Mouse (Mus musculus) liver, embryonic 14.5 days (tissue): ENCODE results near the gene Wnt5a. TPM values are rescaled to one million over a fixed set of nuclear protein-coding genes. Genes with fewer than 3 reads are reported as not detected.

Experiments used
- ATAC-seq: fragments of 200-750 bp; cut with Nextera tagmentation; 2 replicates; pipeline ENCODE4 v1.8.0; 2017; ENCODE audit warnings: moderate number of reproducible peaks, mild to moderate bottlenecking, moderate library complexity; ENCODE audit not compliant: insufficient read depth
- DNase-seq, 3 experiments: peaks; one replicate each; pipeline ENCODE4 v3.0.0-alpha.2; 2012 to 2013; ENCODE audit warnings: low read depth in 3 of 3, low spot score in 3 of 3
- H3K27ac ChIP-seq: fragments of 300-500 bp; sonication (generic); 2 replicates; pipeline ENCODE4 v1.5.1; 2014; ENCODE audit warnings: moderate library complexity, mild to moderate bottlenecking, control low read depth, inconsistent platforms
- H3K27me3 ChIP-seq: fragments of 300-500 bp; sonication (generic); 2 replicates; pipeline ENCODE4 v1.6.1; 2014; ENCODE audit warnings: mild to moderate bottlenecking, low read length, moderate library complexity; ENCODE audit not compliant: control insufficient read depth, insufficient read depth
- H3K36me3 ChIP-seq: fragments of 300-500 bp; sonication (generic); replicated peaks from 2 replicates; pipeline ENCODE4 v1.6.1; 2014; ENCODE audit warnings: low read depth; ENCODE audit not compliant: control insufficient read depth, insufficient read depth
- H3K4me1 ChIP-seq, 2 experiments: fragments of 200-500 bp in 1 of 2; fragments of 300-500 bp in 1 of 2; sonication (generic) in 1 of 2; replicated peaks; 2 replicates each; pipeline ENCODE4 v1.6.1; 2012 to 2014; ENCODE audit warnings: antibody characterized with exemption in 1 of 2, inconsistent platforms in 1 of 2, low read length in 1 of 2; ENCODE audit not compliant: control insufficient read depth in 2 of 2, insufficient read depth in 2 of 2
- H3K4me2 ChIP-seq: fragments of 300-500 bp; sonication (generic); 2 replicates; pipeline ENCODE4 v1.6.1; 2014; ENCODE audit warnings: low read depth, mild to moderate bottlenecking, control low read depth, moderate library complexity
- H3K4me3 ChIP-seq, 2 experiments: fragments of 200-500 bp in 1 of 2; fragments of 300-500 bp in 1 of 2; sonication (generic) in 1 of 2; 2 replicates each; pipeline ENCODE4 v1.5.1; 2012 to 2014; ENCODE audit warnings: low read depth in 2 of 2, low read length in 2 of 2, mild to moderate bottlenecking in 2 of 2, control low read depth in 1 of 2, inconsistent platforms in 1 of 2, moderate library complexity in 1 of 2; ENCODE audit not compliant: insufficient read depth in 1 of 2
- H3K9ac ChIP-seq: fragments of 300-500 bp; sonication (generic); replicated peaks from 2 replicates; pipeline ENCODE4 v1.6.1; 2014; ENCODE audit warnings: mild to moderate bottlenecking, control low read depth, moderate library complexity
- H3K9me3 ChIP-seq: fragments of 300-500 bp; sonication (generic); 2 replicates; pipeline ENCODE4 v1.6.1; 2016; ENCODE audit warnings: low read length, mixed read lengths; ENCODE audit not compliant: control insufficient read depth
- CTCF ChIP-seq: IDR thresholded peaks from 2 replicates; pipeline ENCODE4 v1.5.1; 2016; ENCODE audit warnings: antibody characterized with exemption, low read depth, control low read depth
- EP300 ChIP-seq: IDR thresholded peaks from 2 replicates; pipeline ENCODE4 v1.6.1; 2016; ENCODE audit warnings: antibody characterized with exemption, low read depth
- WGBS: fragments of 180-500 bp; shearing (Covaris S2); extraction: QIAGEN DNeasy Blood & Tissue Kit; methylation state at CpG from one replicate; pipeline ENCODE4 v1.1.7; 2014; ENCODE audit not compliant: insufficient replicate concordance; 5-methylcytosine and 5-hydroxymethylcytosine counted together
- polyA plus RNA-seq, 2 experiments: library from polyadenylated mRNA; depleted of rRNA in 1 of 2; stranded (reverse) in 1 of 2; unstranded in 1 of 2; fragments of >200 nt; fragmentation: Nextera tagmentation in 1 of 2; extraction: Ambion mirVana in 1 of 2; gene quantifications; 2 replicates each; pipeline versions ENCODE4 v1.2.1 to v1.2.3; 2012 to 2014

Wnt5a gene
- polyA plus RNA-seq, 2 experiments = 0.10 to 0.25 TPM

DNA sequence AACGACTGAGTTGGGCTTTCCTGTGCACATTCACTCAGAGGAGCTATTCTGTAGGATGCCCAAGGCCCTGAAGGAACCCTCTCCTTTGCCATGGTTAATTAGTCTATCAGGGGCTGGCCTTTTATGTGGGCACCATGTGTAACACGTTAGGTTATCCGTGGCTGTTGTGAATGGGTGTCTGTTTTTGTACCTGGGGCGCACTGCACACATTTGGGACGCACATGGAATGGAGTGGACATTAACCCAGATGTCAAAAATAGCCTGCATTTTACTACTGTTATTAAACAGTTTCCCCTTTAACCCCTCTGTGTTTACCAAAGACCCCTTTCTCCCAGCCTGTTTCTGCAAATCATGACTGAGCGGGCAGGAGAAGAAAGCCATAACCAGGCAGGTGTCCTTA, 34.3 kb upstream of the Wnt5a start:
- Histone ChIP-seq H3K9me3 (no peaks in the 10 kb centered on the region), H3K4me3 (no peak overlapping the region), H3K4me2 (no peak overlapping the region), H3K36me3 (no peaks in the 10 kb centered on the region), H3K27me3 (no peaks in the 10 kb centered on the region), H3K9ac (no peak overlapping the region), H3K4me1 (no peaks in the 10 kb centered on the region), H3K27ac (no peak overlapping the region)
- 52% methylated on average over 6 of the region's 6 CpGs for WGBS
- ATAC-seq (no peak), DNase-seq (no peak)
- no peak for TF ChIP-seq EP300
- TF ChIP-seq CTCF = no peak

DNA sequence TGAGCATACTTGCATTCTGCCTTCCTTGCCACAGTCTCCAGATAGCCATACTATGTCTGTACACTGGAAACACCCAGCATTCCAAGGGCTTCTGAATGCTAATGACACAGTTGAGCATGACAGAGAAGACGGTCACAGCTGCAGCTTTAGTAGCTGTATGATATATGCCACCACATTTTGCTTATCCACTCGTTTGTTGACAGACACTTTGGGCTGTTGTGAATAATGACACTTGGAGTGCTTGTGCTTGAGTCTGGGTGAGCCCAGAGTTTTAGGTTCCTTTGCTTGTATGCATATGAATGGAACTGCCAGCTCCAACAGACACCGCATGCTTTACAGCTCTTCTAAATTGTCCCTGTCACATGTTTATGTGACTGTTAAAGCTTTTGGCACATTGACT, 29.5 kb upstream of the Wnt5a start:
- TF ChIP-seq EP300 = no peak
- no peak for TF ChIP-seq CTCF
- DNase-seq (no peak), ATAC-seq (no peak)
- Histone ChIP-seq H3K27ac (no peak overlapping the region), H3K27me3 (no peaks in the 10 kb centered on the region), H3K4me1 (no peaks in the 10 kb centered on the region), H3K4me2 (no peak overlapping the region), H3K36me3 (no peaks in the 10 kb centered on the region), H3K9ac (no peak overlapping the region), H3K4me3 (no peak overlapping the region), H3K9me3 (no peaks in the 10 kb centered on the region)
- WGBS = 53% methylated on average over 3 of the region's 3 CpGs

GRCm38 (mm10) chr14:28475421-28475820, 29.1 kb upstream of the Wnt5a start:
- no peaks in the 10 kb centered on the region for H3K4me1 ChIP-seq
- WGBS = 32% methylated on average over 7 of the region's 7 CpGs
- no peak for TF ChIP-seq EP300
- TF ChIP-seq CTCF = no peak
- H3K4me3 ChIP-seq = no peak overlapping the region
- no peak overlapping the region for H3K9ac ChIP-seq
- no peak for DNase-seq
- H3K27ac ChIP-seq = no peak overlapping the region
- H3K36me3 ChIP-seq = no peaks in the 10 kb centered on the region
- no peaks in the 10 kb centered on the region for H3K27me3 ChIP-seq
- ATAC-seq = no peak
- H3K4me2 ChIP-seq = no peak overlapping the region
- H3K9me3 ChIP-seq = no peaks in the 10 kb centered on the region

GRCm38 (mm10) chr14:28476746-28477145, 27.8 kb upstream of the Wnt5a start:
- Histone ChIP-seq H3K4me2 (no peak overlapping the region), H3K9me3 (no peaks in the 10 kb centered on the region), H3K9ac (no peak overlapping the region), H3K27ac (no peak overlapping the region), H3K36me3 (no peaks in the 10 kb centered on the region), H3K4me3 (no peak overlapping the region), H3K4me1 (no peaks in the 10 kb centered on the region), H3K27me3 (no peaks in the 10 kb centered on the region)
- no peak for ATAC-seq
- WGBS = 53% methylated on average over 3 of the region's 3 CpGs
- no peak for TF ChIP-seq EP300
- no peak for TF ChIP-seq CTCF
- DNase-seq = no peak

GRCm38 (mm10) chr14:28480866-28481265, 23.7 kb upstream of the Wnt5a start:
- H3K4me2 ChIP-seq = no peak overlapping the region
- H3K4me3 ChIP-seq = no peak overlapping the region
- TF ChIP-seq EP300 (no peak), CTCF (no peak)
- no peak for DNase-seq
- ATAC-seq = no peak
- no peak overlapping the region for H3K27ac ChIP-seq
- no peaks in the 10 kb centered on the region for H3K9me3 ChIP-seq
- no peak overlapping the region for H3K9ac ChIP-seq
- 30% methylated on average over 1 of the region's 1 CpGs for WGBS
- no peaks in the 10 kb centered on the region for H3K4me1 ChIP-seq
- no peaks in the 10 kb centered on the region for H3K36me3 ChIP-seq
- H3K27me3 ChIP-seq = no peaks in the 10 kb centered on the region

DNA sequence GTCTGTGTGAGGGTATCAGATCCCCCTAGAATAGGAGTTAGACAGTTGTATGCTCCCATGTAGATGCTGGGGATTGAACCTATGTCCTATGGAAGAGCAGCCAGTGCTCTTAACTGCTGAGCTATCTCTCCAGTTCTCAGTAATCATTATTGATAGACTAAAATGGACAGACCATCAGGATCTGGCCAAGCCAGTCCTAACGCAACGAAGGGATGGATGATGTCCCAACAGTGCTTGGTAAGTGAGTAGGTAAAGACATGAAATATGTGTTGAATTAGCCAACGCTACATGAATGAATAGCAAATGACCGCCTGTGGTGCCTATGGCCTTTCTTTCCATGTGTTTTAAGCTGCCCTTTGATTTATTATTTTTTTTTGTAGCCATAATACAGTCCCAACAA, 10.7 kb upstream of the Wnt5a start:
- WGBS = 68% methylated on average over 4 of the region's 4 CpGs

More for the DNA sequence above, 10.7 kb upstream of the Wnt5a start:
- Histone ChIP-seq H3K27ac (no peak overlapping the region), H3K9ac (no peak overlapping the region), H3K9me3 (no peaks in the 10 kb centered on the region), H3K4me1 (no peaks in the 10 kb centered on the region), H3K27me3 (no peaks in the 10 kb centered on the region), H3K4me3 (no peak overlapping the region), H3K36me3 (no peaks in the 10 kb centered on the region), H3K4me2 (no peak overlapping the region)
- ATAC-seq = no peak
- no peak for DNase-seq
- TF ChIP-seq CTCF (no peak), EP300 (no peak)
